Mouse (Mus musculus) kidney, postnatal 4 days (tissue): ENCODE data around the gene Galnt5.

Source experiments
- DNase-seq, 2 experiments: peaks; one replicate each; pipeline ENCODE4 v3.0.0; 2021; ENCODE audit warnings: mixed read lengths in 2 of 2

The Galnt5 gene

GRCm38 (mm10) chr2:57997752-57998430 lies at the start of gene Galnt5:
Gene Galnt5 (plus strand): TSS chr2:57997884.
- DNase-seq, result peak; percentile 29 to 38

GRCm38 (mm10) chr2:57951620-57952019 lies 46.1 kb upstream of the Galnt5 start:
- no peak for DNase-seq

- DNase-seq, result no peak
Observed at GRCm38 (mm10) chr2:57960786-57961185, 36.9 kb upstream of the Galnt5 start.

- no peak for DNase-seq
Observed at GRCm38 (mm10) chr2:57982248-57982647, 15.4 kb upstream of the Galnt5 start.

- no peak for DNase-seq
Observed at GRCm38 (mm10) chr2:57991084-57991483, 6.6 kb upstream of the Galnt5 start.

GRCm38 (mm10) chr2:58001497-58001896 lies 3.8 kb downstream of the Galnt5 start:
- peak in 1 of 2 experiments; percentile 3 for DNase-seq

- DNase-seq, result no peak
Observed at GRCm38 (mm10) chr2:58007081-58007480, 9.4 kb downstream of the Galnt5 start.

GRCm38 (mm10) chr2:58023556-58023955 lies 25.9 kb downstream of the Galnt5 start:
- DNase-seq, result no peak

GRCm38 (mm10) chr2:58026740-58027139 lies 29.1 kb downstream of the Galnt5 start:
- no peak for DNase-seq

- no peak for DNase-seq
Observed at GRCm38 (mm10) chr2:58029404-58029803, 31.7 kb downstream of the Galnt5 start.

GRCm38 (mm10) chr2:58031431-58031830 lies 33.7 kb downstream of the Galnt5 start:
- no peak for DNase-seq

- no peak for DNase-seq
Observed at GRCm38 (mm10) chr2:58035635-58036034, 38.0 kb downstream of the Galnt5 start.

- no peak for DNase-seq
Observed at GRCm38 (mm10) chr2:58036926-58037325, 39.2 kb downstream of the Galnt5 start.

- peak; percentile 42 to 50 for DNase-seq
Observed at GRCm38 (mm10) chr2:58041867-58042266, 44.2 kb downstream of the Galnt5 start.

GRCm38 (mm10) chr2:58052821-58053581 lies 55.3 kb downstream of the Galnt5 start, which contains the start of gene Ermn:
Gene Ermn (minus strand): TSS chr2:58052864.
- DNase-seq, result no peak

- DNase-seq, result peak; percentile 57 to 64
Observed at GRCm38 (mm10) chr2:58055383-58055782, 57.7 kb downstream of the Galnt5 start.

GRCm38 (mm10) chr2:58079849-58080248 lies 82.2 kb downstream of the Galnt5 start:
- DNase-seq, result no peak

- DNase-seq, result no peak
Observed at GRCm38 (mm10) chr2:58086420-58086819, 88.7 kb downstream of the Galnt5 start.

- DNase-seq, result no peak
Observed at GRCm38 (mm10) chr2:58094818-58095217, 97.1 kb downstream of the Galnt5 start.
